Mouse (Mus musculus) hindbrain, postnatal 0 days (tissue): ENCODE data around the gene Gpr18. TPM values are rescaled to one million over a fixed set of nuclear protein-coding genes. Genes with fewer than 3 reads are reported as not detected.

ENCODE experiments used
- ATAC-seq: fragments of 200-750 bp; cut with Nextera tagmentation; 2 replicates; pipeline ENCODE4 v1.8.0; 2017; ENCODE audit warnings: mild to moderate bottlenecking, moderate TSS enrichment, moderate library complexity
- DNase-seq: peaks from one replicate; pipeline ENCODE4 v3.0.0-alpha.2; 2015; ENCODE audit warnings: low spot score
- H3K27ac ChIP-seq: fragments of 300-500 bp; sonication (generic); 2 replicates; pipeline ENCODE4 v1.5.1; 2014; ENCODE audit warnings: mild to moderate bottlenecking
- H3K27me3 ChIP-seq: fragments of 300-500 bp; sonication (generic); 2 replicates; pipeline ENCODE4 v1.6.1; 2014; ENCODE audit warnings: low read length, mixed read lengths; ENCODE audit not compliant: insufficient read depth
- H3K36me3 ChIP-seq: fragments of 300-500 bp; sonication (generic); 2 replicates; pipeline ENCODE4 v1.6.1; 2014; ENCODE audit warnings: low read length, mixed read lengths; ENCODE audit not compliant: insufficient read depth
- H3K4me1 ChIP-seq: fragments of 300-500 bp; sonication (generic); 2 replicates; pipeline ENCODE4 v1.6.1; 2014; ENCODE audit warnings: antibody characterized with exemption, low read length, mixed read lengths; ENCODE audit not compliant: insufficient read depth
- H3K4me2 ChIP-seq: fragments of 300-500 bp; sonication (generic); 2 replicates; pipeline ENCODE4 v1.6.1; 2014; ENCODE audit warnings: low read depth, mild to moderate bottlenecking, low read length, moderate library complexity, mixed read lengths
- H3K4me3 ChIP-seq: fragments of 300-500 bp; sonication (generic); 2 replicates; pipeline ENCODE4 v1.5.1; 2014; ENCODE audit warnings: low read length
- H3K9ac ChIP-seq: fragments of 300-500 bp; sonication (generic); replicated peaks from 2 replicates; pipeline ENCODE4 v1.6.1; 2014; ENCODE audit warnings: mild to moderate bottlenecking, low read length, moderate library complexity, mixed read lengths
- H3K9me3 ChIP-seq: fragments of 300-500 bp; sonication (generic); 2 replicates; pipeline ENCODE4 v1.6.1; 2016; ENCODE audit warnings: low read length, mixed read lengths
- CTCF ChIP-seq: IDR thresholded peaks from 2 replicates; pipeline ENCODE4 v1.5.1; 2016; ENCODE audit warnings: antibody characterized with exemption, control low read depth, low read depth
- WGBS: fragments of 180-500 bp; shearing (Covaris S2); extraction: QIAGEN DNeasy Blood & Tissue Kit; methylation state at CpG from one replicate; pipeline ENCODE4 v1.1.7; 2014; 5-methylcytosine and 5-hydroxymethylcytosine counted together
- polyA plus RNA-seq: library from polyadenylated mRNA; unstranded; fragments of >200 nt; fragmentation: Nextera tagmentation; extraction: Ambion mirVana; gene quantifications from 2 replicates; pipeline ENCODE4 v1.2.1, GENCODE M21; 2015
- total RNA-seq: library from RNA; depleted of rRNA; stranded (reverse); fragments of >200 nt; gene quantifications from 2 replicates; pipeline ENCODE4 v1.2.3, GENCODE M21; 2014

The Gpr18 gene
- total and polyA plus RNA-seq, 2 experiments from 2014 or later = not detected

- ATAC-seq (no peak), DNase-seq (no peak)
- no peak overlapping the region for H3K27ac ChIP-seq
- WGBS = 93% methylated on average over 10 of the region's 10 CpGs
- no peaks in the 10 kb centered on the region for H3K4me1 ChIP-seq
- no peak overlapping the region for H3K4me3 ChIP-seq
- H3K9me3 ChIP-seq = no peaks in the 10 kb centered on the region
- H3K4me2 ChIP-seq = no peak overlapping the region
- no peak for TF ChIP-seq CTCF
- H3K27me3 ChIP-seq = no peaks in the 10 kb centered on the region
- no peak overlapping the region for H3K9ac ChIP-seq
- no peaks in the 10 kb centered on the region for H3K36me3 ChIP-seq
Measured at GRCm38 (mm10) chr14:121957176-121957871, 41.7 kb upstream of the Gpr18 start.

- WGBS = 91% methylated on average over 5 of the region's 5 CpGs
- H3K4me1 ChIP-seq = no peaks in the 10 kb centered on the region
Measured at GRCm38 (mm10) chr14:121956291-121956690, 40.7 kb upstream of the Gpr18 start.

GRCm38 (mm10) chr14:121955176-121955795 lies 39.7 kb upstream of the Gpr18 start:
- TF ChIP-seq CTCF = no peak
- no peaks in the 10 kb centered on the region for H3K9me3 ChIP-seq
- H3K4me2 ChIP-seq = no peak overlapping the region
- no peak overlapping the region for H3K9ac ChIP-seq
- no peaks in the 10 kb centered on the region for H3K36me3 ChIP-seq
- DNase-seq (no peak), ATAC-seq (no peak)
- 87% methylated on average over 5 of the region's 5 CpGs for WGBS
- H3K27ac ChIP-seq = no peak overlapping the region
- no peak overlapping the region for H3K4me3 ChIP-seq
- no peaks in the 10 kb centered on the region for H3K4me1 ChIP-seq
- no peaks in the 10 kb centered on the region for H3K27me3 ChIP-seq

More at GRCm38 (mm10) chr14:121956291-121956690, 40.7 kb upstream of the Gpr18 start:
- H3K27me3 ChIP-seq = no peaks in the 10 kb centered on the region
- no peak for TF ChIP-seq CTCF
- no peak overlapping the region for H3K27ac ChIP-seq
- H3K36me3 ChIP-seq = no peaks in the 10 kb centered on the region
- no peak for DNase-seq
- no peak overlapping the region for H3K4me3 ChIP-seq
- H3K9me3 ChIP-seq = no peaks in the 10 kb centered on the region
- H3K4me2 ChIP-seq = no peak overlapping the region
- ATAC-seq = no peak
- H3K9ac ChIP-seq = no peak overlapping the region

GRCm38 (mm10) chr14:121954608-121955007 lies 39.0 kb upstream of the Gpr18 start:
- Histone ChIP-seq H3K4me3 (no peak overlapping the region), H3K4me1 (no peaks in the 10 kb centered on the region), H3K9ac (no peak overlapping the region), H3K9me3 (no peaks in the 10 kb centered on the region), H3K27me3 (no peaks in the 10 kb centered on the region), H3K4me2 (no peak overlapping the region), H3K27ac (no peak overlapping the region), H3K36me3 (no peaks in the 10 kb centered on the region)
- 98% methylated on average over 12 of the region's 12 CpGs for WGBS
- DNase-seq = no peak
- TF ChIP-seq CTCF = no peak
- no peak for ATAC-seq

- no peak overlapping the region for H3K4me3 ChIP-seq
- no peaks in the 10 kb centered on the region for H3K27me3 ChIP-seq
- H3K9ac ChIP-seq = no peak overlapping the region
- ATAC-seq = no peak
- no peaks in the 10 kb centered on the region for H3K36me3 ChIP-seq
- no peaks in the 10 kb centered on the region for H3K9me3 ChIP-seq
- no peaks in the 10 kb centered on the region for H3K4me1 ChIP-seq
- no peak for TF ChIP-seq CTCF
- DNase-seq = no peak
- 93% methylated on average over 11 of the region's 11 CpGs for WGBS
- H3K4me2 ChIP-seq = no peak overlapping the region
- H3K27ac ChIP-seq = no peak overlapping the region
Measured at GRCm38 (mm10) chr14:121954129-121954528, 38.5 kb upstream of the Gpr18 start.

- Histone ChIP-seq H3K27ac (no peak overlapping the region), H3K9ac (no peak overlapping the region), H3K4me3 (no peak overlapping the region), H3K4me1 (no peaks in the 10 kb centered on the region), H3K9me3 (no peaks in the 10 kb centered on the region), H3K27me3 (no peaks in the 10 kb centered on the region), H3K4me2 (no peak overlapping the region), H3K36me3 (no peaks in the 10 kb centered on the region)
- ATAC-seq (no peak), DNase-seq (no peak)
- TF ChIP-seq CTCF = no peak
- WGBS = 92% methylated on average over 5 of the region's 5 CpGs
Measured at GRCm38 (mm10) chr14:121952046-121952400, 36.4 kb upstream of the Gpr18 start.

GRCm38 (mm10) chr14:121951399-121952045 lies 35.9 kb upstream of the Gpr18 start:
- H3K27me3 ChIP-seq = no peaks in the 10 kb centered on the region
- H3K27ac ChIP-seq = no peak overlapping the region
- no peak overlapping the region for H3K9ac ChIP-seq
- no peak overlapping the region for H3K4me2 ChIP-seq
- no peak for TF ChIP-seq CTCF
- ATAC-seq = no peak
- H3K4me1 ChIP-seq = no peaks in the 10 kb centered on the region
- H3K36me3 ChIP-seq = no peaks in the 10 kb centered on the region
- no peak overlapping the region for H3K4me3 ChIP-seq
- no peaks in the 10 kb centered on the region for H3K9me3 ChIP-seq
- DNase-seq = no peak
- 89% methylated on average over 2 of the region's 2 CpGs for WGBS
